Mouse (Mus musculus) E14TG2a.4 (cell line): Measurements from ENCODE around the gene A530016L24Rik.

Experiments used
- CTCF ChIP-seq: conservative IDR thresholded peaks from 2 replicates; pipeline ENCODE4 v1.5.1; 2014; ENCODE audit warnings: low read length
- NANOG ChIP-seq: IDR thresholded peaks from 2 replicates; pipeline ENCODE4 v1.6.1; 2014; ENCODE audit warnings: borderline replicate concordance, low read length, mixed read lengths
- POU5F1 ChIP-seq: IDR thresholded peaks from 2 replicates; pipeline ENCODE4 v1.6.1; 2014; ENCODE audit warnings: low read length, borderline replicate concordance

DNA sequence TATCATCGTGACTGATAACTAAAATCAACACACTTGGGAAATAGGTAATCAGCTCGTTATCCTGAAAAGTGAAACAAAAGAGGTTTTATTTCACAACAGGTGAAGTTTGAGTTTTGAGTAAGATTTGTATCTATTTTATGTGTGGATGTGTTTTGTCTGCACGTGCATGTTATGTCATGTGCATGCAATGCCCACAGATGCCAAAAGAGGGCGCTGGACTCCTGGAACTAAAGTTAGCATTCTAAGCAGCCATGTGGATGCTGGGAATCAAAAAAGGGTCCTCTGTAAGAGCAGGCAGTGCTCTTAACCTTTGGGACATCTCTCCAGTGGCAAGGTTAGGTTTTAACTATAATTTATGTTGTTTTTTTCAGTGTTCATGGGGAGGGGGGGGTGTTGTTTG, 26.0 kb upstream of the A530016L24Rik start:
- TF ChIP-seq CTCF (peak; percentile 67), NANOG (no peak), POU5F1 (no peak)
